Comparison of ENCODE assay signal across 8 mouse cellular contexts in the genomic region with DNA sequence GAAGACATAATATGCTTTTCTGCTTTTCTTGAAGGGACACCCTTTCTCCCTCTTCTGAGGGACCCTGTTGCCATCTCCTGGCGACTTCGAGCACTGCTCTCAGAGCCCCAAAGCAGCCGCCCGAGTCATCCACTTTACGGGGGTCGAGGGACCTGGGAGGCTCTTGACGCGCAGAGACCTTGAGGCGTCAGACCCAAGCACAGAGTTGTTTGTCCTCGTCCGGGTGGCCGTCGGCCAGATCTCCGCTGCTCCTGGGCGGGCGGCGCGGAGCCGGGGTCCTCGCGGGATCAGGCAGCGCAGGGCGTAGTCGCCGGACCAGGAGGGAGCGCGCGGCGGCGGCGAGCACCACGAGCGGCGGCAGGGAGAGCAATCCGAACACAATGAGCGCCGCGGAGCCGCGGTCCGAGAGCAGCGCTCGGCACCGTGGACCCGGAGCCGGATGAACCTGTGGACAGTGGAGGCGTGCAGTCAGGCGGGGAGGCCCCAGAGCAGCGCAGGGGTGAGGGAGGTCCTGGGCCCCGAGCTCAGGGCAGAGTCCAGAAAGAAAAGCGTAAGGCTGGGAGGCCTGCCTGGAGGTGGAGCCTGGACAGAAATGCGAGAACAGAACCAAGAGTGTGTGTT. TPM values are rescaled to one million over a fixed set of nuclear protein-coding genes. Genes with fewer than 3 reads are reported as not detected.
DNase-seq lines count a peak whose midpoint lies in the region; ATAC-seq and TF ChIP-seq lines count a peak whose summit lies in the region.

No protein-coding gene starts in this region.

- peak; percentile 75 to 84 for DNase-seq in heart, adult 9 months (ENCODE audit: low spot score in 2 of 2)
- peak; percentile 91 for DNase-seq in kidney, adult 9 months
- DNase-seq in liver, embryonic 13.5 days: peak; percentile 45
- peak; percentile 40 to 59 for DNase-seq in natural killer cell, adult 2 months (ENCODE audit: low spot score in 2 of 2)

- H3K79me2 ChIP-seq in C2C12 (ENCODE audit: control insufficient read depth, insufficient read depth): no peaks in the 10 kb centered on the region

- H3K9ac ChIP-seq in embryonic facial prominence, embryonic 15.5 days: peak overlapping the region; percentile 60
- peak overlapping the region; percentile 75 for H3K9ac ChIP-seq in liver, embryonic 13.5 days
- H3K9ac ChIP-seq in stomach, embryonic 14.5 days (replicated peaks; ENCODE audit: low read depth, low read length): peak overlapping the region; percentile 65

- H3K79me3 ChIP-seq in C2C12 (ENCODE audit: low read depth): no peaks in the 10 kb centered on the region

- peak overlapping the region; percentile 87 for H3ac ChIP-seq in C2C12 (ENCODE audit: control insufficient read depth, insufficient read length, low read depth)

- H3K36me3 ChIP-seq in C2C12 (ENCODE audit: control insufficient read depth, insufficient read depth): no peaks in the 10 kb centered on the region
- no peaks in the 10 kb centered on the region for H3K36me3 ChIP-seq in embryonic facial prominence, embryonic 15.5 days
- H3K36me3 ChIP-seq in liver, embryonic 13.5 days: no peaks in the 10 kb centered on the region
- H3K36me3 ChIP-seq in stomach, embryonic 14.5 days (ENCODE audit: control insufficient read depth, insufficient read depth, low read length): no peaks in the 10 kb centered on the region

- peak overlapping the region; percentile 26 for H3K4me3 ChIP-seq in C2C12 (ENCODE audit: insufficient read depth, poor library complexity, severe bottlenecking)
- peak overlapping the region; percentile 58 for H3K4me3 ChIP-seq in bone marrow, adult 2 months (replicated peaks; ENCODE audit: control insufficient read depth, low read depth, low read length)
- H3K4me3 ChIP-seq in embryonic facial prominence, embryonic 15.5 days (replicated peaks): peak overlapping the region; percentile 67
- H3K4me3 ChIP-seq in liver, embryonic 13.5 days (replicated peaks): peak overlapping the region; percentile 64
- peak overlapping the region; percentile 58 for H3K4me3 ChIP-seq in stomach, embryonic 14.5 days (ENCODE audit: low read depth, low read length)

- under 1% methylated on average over 52 of the region's 52 CpGs for WGBS in bone marrow, adult 2 months
- WGBS in embryonic facial prominence, embryonic 15.5 days: under 1% methylated on average over 52 of the region's 52 CpGs
- under 1% methylated on average over 52 of the region's 52 CpGs for WGBS in liver, embryonic 13.5 days (ENCODE audit: insufficient replicate concordance)
- WGBS in stomach, embryonic 14.5 days: under 1% methylated on average over 52 of the region's 52 CpGs

- no peaks in the 10 kb centered on the region for H3K9me3 ChIP-seq in embryonic facial prominence, embryonic 15.5 days (replicated peaks)
- no peaks in the 10 kb centered on the region for H3K9me3 ChIP-seq in liver, embryonic 13.5 days (replicated peaks)
- H3K9me3 ChIP-seq in stomach, embryonic 14.5 days (ENCODE audit: control insufficient read depth, low read depth, low read length): no peaks in the 10 kb centered on the region

- peak; percentile 23; the same call in 1 of the 2 replicates for TF ChIP-seq POLR2A in bone marrow, adult 2 months (IDR thresholded peaks at IDR 0.05; ENCODE audit: borderline replicate concordance, control insufficient read depth, low read depth, low read length)

- ATAC-seq in embryonic facial prominence, embryonic 15.5 days (ENCODE audit: insufficient number of reproducible peaks, low FRiP score, low TSS enrichment, low read depth): peak; percentile 80
- ATAC-seq in liver, embryonic 13.5 days (ENCODE audit: low read depth): peak; percentile 75
- peak; percentile 66 for ATAC-seq in stomach, embryonic 14.5 days (ENCODE audit: insufficient number of reproducible peaks, insufficient read depth, low FRiP score, low read depth)

- H3K27ac ChIP-seq in bone marrow, adult 2 months (ENCODE audit: control insufficient read depth, insufficient read depth, low read depth, low read length, poor library complexity): peak overlapping the region; percentile 81
- H3K27ac ChIP-seq in embryonic facial prominence, embryonic 15.5 days (replicated peaks): peak overlapping the region; percentile 82
- peak overlapping the region; percentile 66 for H3K27ac ChIP-seq in liver, embryonic 13.5 days
- H3K27ac ChIP-seq in stomach, embryonic 14.5 days (ENCODE audit: low read length): peak overlapping the region; percentile 71

- no peaks in the 10 kb centered on the region for H3K4me1 ChIP-seq in bone marrow, adult 2 months (ENCODE audit: control insufficient read depth, insufficient read depth, low read length)
- peaks cover 17% of the 10 kb centered on the region for H3K4me1 ChIP-seq in embryonic facial prominence, embryonic 15.5 days
- H3K4me1 ChIP-seq in liver, embryonic 13.5 days (replicated peaks): peaks cover 41% of the 10 kb centered on the region
- peaks cover 7% of the 10 kb centered on the region; the same call in 1 of the 2 replicates for H3K4me1 ChIP-seq in stomach, embryonic 14.5 days (ENCODE audit: control insufficient read depth, insufficient read depth, low read length)

- no peak for TF ChIP-seq CTCF in C2C12 (IDR thresholded peaks at IDR 0.05; ENCODE audit: control insufficient read depth, insufficient read depth, insufficient read length)
- TF ChIP-seq CTCF in bone marrow, adult 2 months (IDR thresholded peaks at IDR 0.05; ENCODE audit: control insufficient read depth, insufficient read depth, low read length): peak; percentile 52

- peak overlapping the region; percentile 78 for H3K4me2 ChIP-seq in embryonic facial prominence, embryonic 15.5 days (replicated peaks)
- H3K4me2 ChIP-seq in liver, embryonic 13.5 days: peak overlapping the region; percentile 86
- H3K4me2 ChIP-seq in stomach, embryonic 14.5 days (replicated peaks; ENCODE audit: low read depth, low read length): peak overlapping the region; percentile 62

- H3K27me3 ChIP-seq in C2C12 (ENCODE audit: control insufficient read depth, insufficient read depth, insufficient read length): no peaks in the 10 kb centered on the region
- H3K27me3 ChIP-seq in embryonic facial prominence, embryonic 15.5 days: no peaks in the 10 kb centered on the region
- peaks cover 33% of the 10 kb centered on the region for H3K27me3 ChIP-seq in liver, embryonic 13.5 days
- H3K27me3 ChIP-seq in stomach, embryonic 14.5 days (ENCODE audit: control insufficient read depth, insufficient read depth, low read length): no peaks in the 10 kb centered on the region

TF ChIP-seq in C2C12, 6 proteins besides CTCF, POLR2A, EP300 and RAD21:
- TF ChIP-seq FOSL1 (IDR thresholded peaks at IDR 0.05; ENCODE audit: insufficient read depth, low read length, poor library complexity, severe bottlenecking): no peak
- no peak for TF ChIP-seq USF1 (IDR thresholded peaks at IDR 0.05; ENCODE audit: low read depth)
- no peak for TF ChIP-seq CEBPB (IDR thresholded peaks at IDR 0.05; ENCODE audit: low read depth)
- no peak for TF ChIP-seq MYOD1 (IDR thresholded peaks at IDR 0.05; ENCODE audit: control insufficient read depth, insufficient read length, low read depth)
- TF ChIP-seq MYOG (IDR thresholded peaks at IDR 0.05; ENCODE audit: control insufficient read depth, extremely low read depth, insufficient read length): no peak
- no peak for TF ChIP-seq MAX (IDR thresholded peaks at IDR 0.05)

RNA-seq across cellular contexts. Expression of a gene that starts 1.5 kb away (rescaled TPM):
- 0.18 TPM for polyA plus RNA-seq in C2C12 (2012; fragmentation: generic; extraction: Trizol)
- polyA plus RNA-seq in bone marrow, adult 2 months (2011; ENCODE audit: insufficient read depth, insufficient read length, low replicate concordance, missing spikeins): 0.93 and 1.1 TPM in 2 replicates
- polyA plus RNA-seq in embryonic facial prominence, embryonic 15.5 days (2015; fragmentation: Nextera tagmentation; extraction: Ambion mirVana): 0.76 and 1.2 TPM in 2 replicates
- polyA plus RNA-seq in liver, embryonic 13.5 days (2015; fragmentation: Nextera tagmentation; extraction: Ambion mirVana): 0.08 and 0.14 TPM in 2 replicates
- polyA plus RNA-seq in stomach, embryonic 14.5 days (2014; fragmentation: Nextera tagmentation; extraction: Ambion mirVana): 0.54 and 0.81 TPM in 2 replicates

RNA-seq across cellular contexts. Expression of a gene that starts 6.0 kb away (rescaled TPM):
- not detected for polyA plus RNA-seq in C2C12 (2012; fragmentation: generic; extraction: Trizol)
- polyA plus RNA-seq in bone marrow, adult 2 months (2011; ENCODE audit: insufficient read depth, insufficient read length, low replicate concordance, missing spikeins): 1.1 TPM in 1 of 2 replicates, not detected in the other
- 0.29 and 0.71 TPM in 2 replicates for polyA plus RNA-seq in embryonic facial prominence, embryonic 15.5 days (2015; fragmentation: Nextera tagmentation; extraction: Ambion mirVana)
- not detected in 2 replicates for polyA plus RNA-seq in liver, embryonic 13.5 days (2015; fragmentation: Nextera tagmentation; extraction: Ambion mirVana)
- 0.38 and 0.46 TPM in 2 replicates for polyA plus RNA-seq in stomach, embryonic 14.5 days (2014; fragmentation: Nextera tagmentation; extraction: Ambion mirVana)

RNA-seq across cellular contexts. Expression of a gene that starts 9.7 kb away (rescaled TPM):
- 1.0 TPM for polyA plus RNA-seq in C2C12 (2012; fragmentation: generic; extraction: Trizol)
- polyA plus RNA-seq in bone marrow, adult 2 months (2011; ENCODE audit: insufficient read depth, insufficient read length, low replicate concordance, missing spikeins): 0.97 TPM in 1 of 2 replicates, not detected in the other
- polyA plus RNA-seq in embryonic facial prominence, embryonic 15.5 days (2015; fragmentation: Nextera tagmentation; extraction: Ambion mirVana): 14.2 and 17.4 TPM in 2 replicates
- 0.43 and 0.45 TPM in 2 replicates for polyA plus RNA-seq in liver, embryonic 13.5 days (2015; fragmentation: Nextera tagmentation; extraction: Ambion mirVana)
- polyA plus RNA-seq in stomach, embryonic 14.5 days (2014; fragmentation: Nextera tagmentation; extraction: Ambion mirVana): 26.8 and 28.4 TPM in 2 replicates

RNA-seq across cellular contexts. Expression of a gene that starts 18.5 kb away (rescaled TPM):
- polyA plus RNA-seq in C2C12 (2012; fragmentation: generic; extraction: Trizol): 262 TPM
- 146 and 244 TPM in 2 replicates for polyA plus RNA-seq in bone marrow, adult 2 months (2011; ENCODE audit: insufficient read depth, insufficient read length, low replicate concordance, missing spikeins)
- polyA plus RNA-seq in embryonic facial prominence, embryonic 15.5 days (2015; fragmentation: Nextera tagmentation; extraction: Ambion mirVana): 175 and 191 TPM in 2 replicates
- polyA plus RNA-seq in liver, embryonic 13.5 days (2015; fragmentation: Nextera tagmentation; extraction: Ambion mirVana): 225 and 227 TPM in 2 replicates
- 209 and 211 TPM in 2 replicates for polyA plus RNA-seq in stomach, embryonic 14.5 days (2014; fragmentation: Nextera tagmentation; extraction: Ambion mirVana)

RNA-seq across cellular contexts. Expression of a gene that starts 23.3 kb away (rescaled TPM):
- polyA plus RNA-seq in C2C12 (2012; fragmentation: generic; extraction: Trizol): 72.9 TPM
- 31.8 and 32.9 TPM in 2 replicates for polyA plus RNA-seq in bone marrow, adult 2 months (2011; ENCODE audit: insufficient read depth, insufficient read length, low replicate concordance, missing spikeins)
- 84.9 and 89.9 TPM in 2 replicates for polyA plus RNA-seq in embryonic facial prominence, embryonic 15.5 days (2015; fragmentation: Nextera tagmentation; extraction: Ambion mirVana)
- 73.2 and 75.6 TPM in 2 replicates for polyA plus RNA-seq in liver, embryonic 13.5 days (2015; fragmentation: Nextera tagmentation; extraction: Ambion mirVana)
- polyA plus RNA-seq in stomach, embryonic 14.5 days (2014; fragmentation: Nextera tagmentation; extraction: Ambion mirVana): 89.1 and 90.9 TPM in 2 replicates

Comparison
In these comparisons a context has a peak if more than half of its experiments do, and no peak if none do; other contexts are left out.
1. Peak in every context shown above with its lines: DNase-seq, ATAC-seq, H3K4me3 ChIP-seq and H3K27ac ChIP-seq.